Mouse (Mus musculus): ENCODE results near the gene Loxl4. TPM values are rescaled to one million over a fixed set of nuclear protein-coding genes. Genes with fewer than 3 reads are reported as not detected.

Gene Loxl4
- 0.71 TPM for polyA plus RNA-seq (2014; fragmentation: Illumina TruSeq; extraction: RNeasy Lipid Tissue Mini Kit (QIAGEN cat#74804); ENCODE audit: low read depth, low replicate concordance)

GRCm38 (mm10) chr19:42612654-42613053, at the start of gene Loxl4:
Gene Loxl4, minus strand, starts transcription at chr19:42612813.

Other genes with a start within 250 kb of the Loxl4 start
- not detected for gene Crtac1, start 181.0 kb downstream of the Loxl4 start, polyA plus RNA-seq (2014; fragmentation: Illumina TruSeq; extraction: RNeasy Lipid Tissue Mini Kit (QIAGEN cat#74804); ENCODE audit: low read depth, low replicate concordance)
- 12.6 TPM for gene R3hcc1l, start 94.1 kb downstream of the Loxl4 start, polyA plus RNA-seq (2014; fragmentation: Illumina TruSeq; extraction: RNeasy Lipid Tissue Mini Kit (QIAGEN cat#74804); ENCODE audit: low read depth, low replicate concordance)
- 1.1 TPM for gene Pyroxd2, start 140.0 kb upstream of the Loxl4 start, polyA plus RNA-seq (2014; fragmentation: Illumina TruSeq; extraction: RNeasy Lipid Tissue Mini Kit (QIAGEN cat#74804); ENCODE audit: low read depth, low replicate concordance)
- 2.3 TPM for gene Hps1, start 167.2 kb upstream of the Loxl4 start, polyA plus RNA-seq (2014; fragmentation: Illumina TruSeq; extraction: RNeasy Lipid Tissue Mini Kit (QIAGEN cat#74804); ENCODE audit: low read depth, low replicate concordance)